Mouse (Mus musculus): ENCODE data around the gene Hspb7. TPM values are rescaled to one million over a fixed set of nuclear protein-coding genes. Genes with fewer than 3 reads are reported as not detected.

The Hspb7 gene
- polyA plus RNA-seq, 1 experiment from 2014 or later: 0.41 TPM

DNA sequence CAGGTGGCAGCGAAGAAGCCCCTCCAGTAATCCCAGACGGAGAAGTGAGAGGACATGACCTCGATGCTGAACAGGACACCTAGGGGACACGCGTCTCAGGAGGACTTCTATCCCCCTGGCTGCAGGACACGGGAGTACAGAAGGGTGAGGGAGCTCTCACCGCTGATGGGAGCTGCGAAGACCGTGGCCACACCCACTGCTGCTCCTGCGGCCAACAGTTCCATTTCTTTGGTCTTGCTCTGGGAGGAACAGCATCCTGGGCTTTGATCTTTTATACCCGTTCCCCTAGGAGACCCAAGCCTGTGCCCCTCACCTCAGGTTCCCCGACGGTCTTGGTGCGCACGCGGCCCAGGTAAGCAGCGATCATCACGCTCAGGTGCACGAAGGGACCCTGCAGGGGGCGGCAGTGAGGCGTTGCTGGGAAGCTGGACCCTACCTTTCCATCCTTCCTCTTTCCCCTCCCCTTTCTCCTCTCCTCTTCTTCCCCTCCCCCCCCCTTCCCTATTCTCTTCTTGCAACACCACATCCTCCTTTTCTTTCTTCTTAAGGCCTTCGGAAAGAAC is 9.1 kb upstream of the Hspb7 start:
- WGBS: 18% methylated on average over 22 of the region's 22 CpGs
- no peaks in the 10 kb centered on the region for H3K36me3 ChIP-seq (ENCODE audit: insufficient read depth, low read length)
- H3K27ac ChIP-seq: 0 out of 2 replicates have a peak overlapping the region, but pooled peaks have one; percentile 5
- peak; percentile 48 for TF ChIP-seq CTCF (IDR thresholded peaks at IDR 0.05; ENCODE audit: low read depth)
- H3K4me1 ChIP-seq (replicated peaks; ENCODE audit: insufficient read depth, low read length): peaks cover 5% of the 10 kb centered on the region; the same call in 1 of the 2 replicates
- H3K4me3 ChIP-seq (replicated peaks; ENCODE audit: low read depth, low read length): no peak overlapping the region
- no peak overlapping the region for H3K9ac ChIP-seq (ENCODE audit: low read depth, low read length)
- no peaks in the 10 kb centered on the region for H3K27me3 ChIP-seq (ENCODE audit: insufficient read depth, low read length)
- no peak overlapping the region for H3K4me2 ChIP-seq (ENCODE audit: low read length)
- DNase-seq (ENCODE audit: low spot score) (no peak), ATAC-seq (replicated peaks; ENCODE audit: low FRiP score, low read depth) (no peak)
- no peaks in the 10 kb centered on the region for H3K9me3 ChIP-seq (replicated peaks; ENCODE audit: low read length)

DNA sequence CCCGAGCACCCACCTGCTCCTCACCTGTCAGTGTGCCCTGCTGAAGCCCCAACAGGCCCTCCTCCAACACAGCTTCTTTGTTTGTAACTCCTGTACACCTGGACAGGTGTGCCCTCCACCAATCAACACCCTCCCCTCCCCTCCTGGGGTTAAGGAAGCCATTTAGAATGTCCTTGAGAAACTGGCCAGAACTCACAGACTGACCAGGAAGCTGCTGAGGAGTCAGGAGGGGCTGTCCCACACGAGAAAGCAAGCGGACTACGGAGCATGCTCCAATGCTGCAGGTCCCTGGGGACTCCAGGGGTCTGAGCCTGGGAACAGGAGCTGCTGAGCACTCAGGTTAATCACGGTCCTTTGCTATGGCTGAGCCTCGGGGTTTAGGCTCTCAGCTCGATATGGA is 4.7 kb upstream of the Hspb7 start, which contains the start of gene Clcnkb:
Clcnkb (minus strand) TSS at position 91 of the 400 bp plus-strand sequence.
- TF ChIP-seq CTCF (IDR thresholded peaks at IDR 0.05; ENCODE audit: low read depth): no peak
- peak within 1 kb of the TSS; percentile 7; the same call in 1 of the 2 replicates for H3K4me3 ChIP-seq (replicated peaks; ENCODE audit: low read depth, low read length)
- no peaks in the 10 kb centered on the region for H3K9me3 ChIP-seq (replicated peaks; ENCODE audit: low read length)
- DNase-seq (ENCODE audit: low spot score) (no peak), ATAC-seq (replicated peaks; ENCODE audit: low FRiP score, low read depth) (no peak; the same call in 1 of the 2 replicates)
- peak within 1 kb of the TSS; percentile 31 for H3K9ac ChIP-seq (ENCODE audit: low read depth, low read length)
- H3K27ac ChIP-seq: peak within 1 kb of the TSS; percentile 75
- 54% methylated on average over 7 of the region's 7 CpGs for WGBS
- H3K36me3 ChIP-seq (ENCODE audit: insufficient read depth, low read length): no peaks in the 10 kb centered on the region
- H3K4me1 ChIP-seq (replicated peaks; ENCODE audit: insufficient read depth, low read length): peaks cover 12% of the 10 kb centered on the region; the same call in 1 of the 2 replicates
- no peaks in the 10 kb centered on the region for H3K27me3 ChIP-seq (ENCODE audit: insufficient read depth, low read length)
- H3K4me2 ChIP-seq (ENCODE audit: low read length): peak within 1 kb of the TSS; percentile 38

- Histone ChIP-seq H3K4me3 (replicated peaks; ENCODE audit: low read depth, low read length) (no peak overlapping the region), H3K36me3 (ENCODE audit: insufficient read depth, low read length) (no peaks in the 10 kb centered on the region), H3K4me2 (ENCODE audit: low read length) (no peak overlapping the region), H3K9ac (ENCODE audit: low read depth, low read length) (0 out of 2 replicates have a peak overlapping the region, but pooled peaks have one; percentile 9), H3K4me1 (replicated peaks; ENCODE audit: insufficient read depth, low read length) (peaks cover 20% of the 10 kb centered on the region; the same call in 1 of the 2 replicates), H3K9me3 (replicated peaks; ENCODE audit: low read length) (no peaks in the 10 kb centered on the region), H3K27ac (peak overlapping the region; percentile 40; the same call in 1 of the 2 replicates), H3K27me3 (ENCODE audit: insufficient read depth, low read length) (no peaks in the 10 kb centered on the region)
- 46% methylated on average over 27 of the region's 27 CpGs for WGBS
- no peak for TF ChIP-seq CTCF (IDR thresholded peaks at IDR 0.05; ENCODE audit: low read depth)
- peak; percentile 55 for DNase-seq (ENCODE audit: low spot score)
- peak; percentile 22 for ATAC-seq (replicated peaks; ENCODE audit: low FRiP score, low read depth)
Observed at GRCm38 (mm10) chr4:141419398-141420191, 984 bp upstream of the Hspb7 start.

- no peak for TF ChIP-seq CTCF (IDR thresholded peaks at IDR 0.05; ENCODE audit: low read depth)
- peak overlapping the region; percentile 31; the same call in 1 of the 2 replicates for H3K9ac ChIP-seq (ENCODE audit: low read depth, low read length)
- H3K27me3 ChIP-seq (ENCODE audit: insufficient read depth, low read length): no peaks in the 10 kb centered on the region
- H3K4me2 ChIP-seq (ENCODE audit: low read length): no peak overlapping the region
- H3K36me3 ChIP-seq (ENCODE audit: insufficient read depth, low read length): no peaks in the 10 kb centered on the region
- H3K4me1 ChIP-seq (replicated peaks; ENCODE audit: insufficient read depth, low read length): peaks cover 31% of the 10 kb centered on the region
- ATAC-seq (replicated peaks; ENCODE audit: low FRiP score, low read depth) (no peak), DNase-seq (ENCODE audit: low spot score) (no peak)
- WGBS: 55% methylated on average over 9 of the region's 9 CpGs
- H3K27ac ChIP-seq: 0 out of 2 replicates have a peak overlapping the region, but pooled peaks have one; percentile 19
- no peaks in the 10 kb centered on the region for H3K9me3 ChIP-seq (replicated peaks; ENCODE audit: low read length)
- H3K4me3 ChIP-seq (replicated peaks; ENCODE audit: low read depth, low read length): no peak overlapping the region
Observed at GRCm38 (mm10) chr4:141420886-141421285, 307 bp downstream of the Hspb7 start.

GRCm38 (mm10) chr4:141421423-141421822 is 844 bp downstream of the Hspb7 start:
- H3K4me1 ChIP-seq (replicated peaks; ENCODE audit: insufficient read depth, low read length): peaks cover 36% of the 10 kb centered on the region

GRCm38 (mm10) chr4:141422841-141423240 is 2.3 kb downstream of the Hspb7 start:
- Histone ChIP-seq H3K4me1 (replicated peaks; ENCODE audit: insufficient read depth, low read length) (peaks cover 40% of the 10 kb centered on the region), H3K4me3 (replicated peaks; ENCODE audit: low read depth, low read length) (no peak overlapping the region), H3K36me3 (ENCODE audit: insufficient read depth, low read length) (no peaks in the 10 kb centered on the region), H3K9ac (ENCODE audit: low read depth, low read length) (no peak overlapping the region), H3K27ac (no peak overlapping the region), H3K9me3 (replicated peaks; ENCODE audit: low read length) (no peaks in the 10 kb centered on the region), H3K4me2 (ENCODE audit: low read length) (no peak overlapping the region), H3K27me3 (ENCODE audit: insufficient read depth, low read length) (no peaks in the 10 kb centered on the region)
- no peak for TF ChIP-seq CTCF (IDR thresholded peaks at IDR 0.05; ENCODE audit: low read depth)
- WGBS: 85% methylated on average over 5 of the region's 5 CpGs
- no peak for DNase-seq (ENCODE audit: low spot score)
- no peak for ATAC-seq (replicated peaks; ENCODE audit: low FRiP score, low read depth)

More at GRCm38 (mm10) chr4:141421423-141421822, 844 bp downstream of the Hspb7 start:
- no peak for TF ChIP-seq CTCF (IDR thresholded peaks at IDR 0.05; ENCODE audit: low read depth)
- DNase-seq (ENCODE audit: low spot score) (no peak), ATAC-seq (replicated peaks; ENCODE audit: low FRiP score, low read depth) (no peak)
- peak overlapping the region; percentile 19; the same call in 1 of the 2 replicates for H3K27ac ChIP-seq
- H3K9me3 ChIP-seq (replicated peaks; ENCODE audit: low read length): no peaks in the 10 kb centered on the region
- H3K4me3 ChIP-seq (replicated peaks; ENCODE audit: low read depth, low read length): no peak overlapping the region
- WGBS: 44% methylated on average over 14 of the region's 14 CpGs
- H3K4me2 ChIP-seq (ENCODE audit: low read length): 0 out of 2 replicates have a peak overlapping the region, but pooled peaks have one; percentile 6
- no peaks in the 10 kb centered on the region for H3K36me3 ChIP-seq (ENCODE audit: insufficient read depth, low read length)
- H3K27me3 ChIP-seq (ENCODE audit: insufficient read depth, low read length): no peaks in the 10 kb centered on the region
- H3K9ac ChIP-seq (ENCODE audit: low read depth, low read length): peak overlapping the region; percentile 31; the same call in 1 of the 2 replicates
